ENCODE assay signal across 7 mouse cellular contexts in genomic region chr3:123092442-123092841, GRCm38 (mm10). TPM values are rescaled to one million over a fixed set of nuclear protein-coding genes. Genes with fewer than 3 reads are reported as not detected.
DNase-seq lines count a peak whose midpoint lies in the region; ATAC-seq lines count a peak whose summit lies in the region.

No protein-coding gene starts in this region.

- peak; percentile 90 for DNase-seq in gastrocnemius, adult 18-20 months (ENCODE audit: low spot score)
- peak; percentile 90 to 91 for DNase-seq in heart, postnatal 10 days
- DNase-seq in skeletal muscle tissue, adult 2 months (ENCODE audit: low read depth, low spot score): peak; percentile 86
- no peak for DNase-seq in frontal cortex, postnatal 25 days (ENCODE audit: low spot score in 2 of 2)
- DNase-seq in midbrain, embryonic 11.5 days (ENCODE audit: low spot score, missing footprints): no peak

- H3K27me3 ChIP-seq in midbrain, embryonic 16.5 days (ENCODE audit: control insufficient read depth, insufficient read depth, low read depth, low read length): no peaks in the 10 kb centered on the region
- no peaks in the 10 kb centered on the region for H3K27me3 ChIP-seq in midbrain, embryonic 13.5 days
- H3K27me3 ChIP-seq in midbrain, embryonic 11.5 days (ENCODE audit: control insufficient read depth, insufficient read depth, low read length): no peaks in the 10 kb centered on the region

- WGBS in midbrain, embryonic 16.5 days: 43% methylated on average over 6 of the region's 6 CpGs
- WGBS in midbrain, embryonic 13.5 days: 50% methylated on average over 6 of the region's 6 CpGs
- WGBS in midbrain, embryonic 11.5 days: 60% methylated on average over 6 of the region's 6 CpGs

- no peak overlapping the region for H3K27ac ChIP-seq in midbrain, embryonic 16.5 days (ENCODE audit: low read length)
- H3K27ac ChIP-seq in midbrain, embryonic 13.5 days: no peak overlapping the region
- no peak overlapping the region for H3K27ac ChIP-seq in midbrain, embryonic 11.5 days (ENCODE audit: low read depth, low read length)

- peak; percentile 82 for ATAC-seq in midbrain, embryonic 16.5 days
- no peak for ATAC-seq in midbrain, embryonic 13.5 days
- ATAC-seq in midbrain, embryonic 11.5 days (ENCODE audit: low FRiP score): no peak

- no peaks in the 10 kb centered on the region for H3K9me3 ChIP-seq in midbrain, embryonic 16.5 days (replicated peaks; ENCODE audit: control insufficient read depth, low read length, poor library complexity, severe bottlenecking)
- no peaks in the 10 kb centered on the region for H3K9me3 ChIP-seq in midbrain, embryonic 13.5 days
- no peaks in the 10 kb centered on the region for H3K9me3 ChIP-seq in midbrain, embryonic 11.5 days (ENCODE audit: control insufficient read depth, low read length)

- intact Hi-C loops in heart, postnatal 10 days (cut with DNase I): loop anchor here (1.0 kb wide), 1 partner anchor 59 kb away; no protein-coding TSS in a partner anchor

- no peak overlapping the region for H3K4me3 ChIP-seq in midbrain, embryonic 16.5 days (ENCODE audit: low read depth, low read length)
- H3K4me3 ChIP-seq in midbrain, embryonic 13.5 days (replicated peaks): no peak overlapping the region
- H3K4me3 ChIP-seq in midbrain, embryonic 11.5 days (ENCODE audit: low read depth, low read length): no peak overlapping the region

- H3K4me2 ChIP-seq in midbrain, embryonic 16.5 days (ENCODE audit: low read length): no peak overlapping the region
- H3K4me2 ChIP-seq in midbrain, embryonic 13.5 days (replicated peaks): no peak overlapping the region
- no peak overlapping the region for H3K4me2 ChIP-seq in midbrain, embryonic 11.5 days

- no peaks in the 10 kb centered on the region for H3K36me3 ChIP-seq in midbrain, embryonic 16.5 days (ENCODE audit: control insufficient read depth, insufficient read depth, low read length)
- H3K36me3 ChIP-seq in midbrain, embryonic 13.5 days: no peaks in the 10 kb centered on the region
- H3K36me3 ChIP-seq in midbrain, embryonic 11.5 days (ENCODE audit: control insufficient read depth, insufficient read depth, low read length): no peaks in the 10 kb centered on the region

- no peak overlapping the region for H3K9ac ChIP-seq in midbrain, embryonic 16.5 days (ENCODE audit: low read depth, low read length)
- H3K9ac ChIP-seq in midbrain, embryonic 13.5 days (replicated peaks): no peak overlapping the region
- no peak overlapping the region for H3K9ac ChIP-seq in midbrain, embryonic 11.5 days (ENCODE audit: low read length)

- H3K4me1 ChIP-seq in midbrain, embryonic 16.5 days (ENCODE audit: control insufficient read depth, insufficient read depth, low read length): peaks cover 3% of the 10 kb centered on the region; the same call in 1 of the 2 replicates
- H3K4me1 ChIP-seq in midbrain, embryonic 13.5 days (replicated peaks): peaks cover 5% of the 10 kb centered on the region; the same call in 1 of the 2 replicates
- no peaks in the 10 kb centered on the region for H3K4me1 ChIP-seq in midbrain, embryonic 11.5 days (ENCODE audit: control insufficient read depth, insufficient read depth, low read length)

RNA-seq across cellular contexts. Expression of gene Myoz2, which starts 57.6 kb away (rescaled TPM):
- not detected in 2 replicates for polyA plus RNA-seq in midbrain, embryonic 16.5 days (2015; fragmentation: Nextera tagmentation; extraction: Ambion mirVana)
- not detected in 2 replicates for polyA plus RNA-seq in midbrain, embryonic 13.5 days (2015; fragmentation: Nextera tagmentation; extraction: Ambion mirVana)
- total RNA-seq in gastrocnemius, adult 18-20 months (2021): 100 to 1,000 TPM; 352 to 392 TPM
- total RNA-seq in heart, postnatal 10 days (2021): 1,000 to 10,000 TPM; 1,201 to 1,221 TPM
- not detected in 2 replicates for polyA plus RNA-seq in midbrain, embryonic 11.5 days (2014; fragmentation: Nextera tagmentation; extraction: Ambion mirVana)

Comparison
In these comparisons a context has a peak if more than half of its experiments do, and no peak if none do; other contexts are left out.
1. DNase-seq: peak in gastrocnemius, adult 18-20 months (single experiment), heart, postnatal 10 days (2 of 2) and skeletal muscle tissue, adult 2 months (single experiment); none in frontal cortex, postnatal 25 days (0 of 2) and midbrain, embryonic 11.5 days (single experiment).